Mouse (Mus musculus): ENCODE measurements around the gene Gid8.

Gid8 gene

DNA sequence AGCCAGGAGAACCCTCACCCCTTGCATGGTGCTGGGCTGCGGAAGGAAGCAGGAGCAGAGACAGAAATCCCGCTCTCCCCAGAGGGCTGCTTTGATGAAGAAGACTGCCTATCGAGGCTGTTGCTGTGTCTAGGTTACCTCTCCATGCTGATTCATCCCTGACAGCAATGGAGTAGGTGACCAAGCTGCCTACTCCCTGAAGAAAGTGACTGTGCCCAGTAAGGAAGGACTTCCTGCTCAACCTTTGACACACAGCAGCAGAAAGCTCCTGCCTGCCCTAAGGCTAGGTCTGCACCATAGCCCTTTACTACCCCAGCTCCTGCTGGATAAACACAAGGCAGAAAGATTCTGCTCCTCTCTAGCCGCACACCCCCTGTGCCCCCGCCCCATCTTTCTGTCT, 39.0 kb downstream of the Gid8 start:
- DNase-seq = no peak

- no peak for DNase-seq
Observed at GRCm38 (mm10) chr2:180754976-180755688, 45.2 kb downstream of the Gid8 start.

GRCm38 (mm10) chr2:180755896-180756295, 46.0 kb downstream of the Gid8 start:
- DNase-seq = no peak

DNA sequence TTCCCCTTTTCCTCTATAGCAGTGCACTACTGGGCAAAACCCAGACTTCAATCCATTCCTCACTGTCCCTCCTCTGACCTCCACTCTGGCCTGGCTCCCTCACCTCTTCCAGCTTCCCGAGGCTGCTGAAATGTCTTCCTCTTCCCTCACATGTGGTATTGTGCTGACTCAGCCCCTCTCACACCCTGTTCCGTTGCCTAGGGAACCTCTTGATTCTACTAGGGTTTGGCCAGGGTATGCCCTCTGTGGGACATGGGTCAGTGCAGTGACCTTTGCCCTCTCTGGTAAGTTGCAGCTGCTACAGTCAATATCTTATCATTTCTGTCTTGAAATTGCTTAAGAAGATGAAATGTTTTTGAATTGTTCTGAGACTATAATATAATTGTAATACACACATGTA, 46.9 kb downstream of the Gid8 start:
- no peak for DNase-seq

- no peak for DNase-seq
Observed at GRCm38 (mm10) chr2:180758513-180759263, 48.8 kb downstream of the Gid8 start.

DNA sequence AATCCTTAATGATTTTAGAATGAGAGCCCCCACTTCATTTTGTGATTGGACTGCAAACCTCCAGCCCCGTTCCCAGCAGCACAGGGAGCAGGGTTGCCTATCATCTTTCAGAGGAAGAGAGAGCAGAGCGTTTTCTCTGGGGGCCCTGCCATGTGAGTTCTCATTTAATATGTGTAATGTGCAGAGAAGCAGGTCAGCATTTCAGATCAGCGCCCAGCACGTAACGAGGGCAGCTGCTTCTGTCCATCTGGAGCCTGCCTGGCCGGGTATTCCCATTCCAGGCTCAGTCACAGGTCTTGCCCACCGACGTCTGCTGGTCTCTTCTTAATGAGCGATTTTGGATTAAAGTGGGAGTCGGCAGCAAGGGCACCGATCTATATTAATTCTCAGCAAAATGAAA, 55.1 kb downstream of the Gid8 start:
- no peak for DNase-seq

GRCm38 (mm10) chr2:180765713-180766112, 55.8 kb downstream of the Gid8 start:
- no peak for DNase-seq

All from layer of hippocampus, adult 9-11 months (tissue).